Mouse (Mus musculus): ENCODE measurements around the gene Spata32. TPM values are rescaled to one million over a fixed set of nuclear protein-coding genes. Genes with fewer than 3 reads are reported as not detected.

Gene Spata32
- polyA plus RNA-seq, 1 experiment from 2014 or later: not detected

DNA sequence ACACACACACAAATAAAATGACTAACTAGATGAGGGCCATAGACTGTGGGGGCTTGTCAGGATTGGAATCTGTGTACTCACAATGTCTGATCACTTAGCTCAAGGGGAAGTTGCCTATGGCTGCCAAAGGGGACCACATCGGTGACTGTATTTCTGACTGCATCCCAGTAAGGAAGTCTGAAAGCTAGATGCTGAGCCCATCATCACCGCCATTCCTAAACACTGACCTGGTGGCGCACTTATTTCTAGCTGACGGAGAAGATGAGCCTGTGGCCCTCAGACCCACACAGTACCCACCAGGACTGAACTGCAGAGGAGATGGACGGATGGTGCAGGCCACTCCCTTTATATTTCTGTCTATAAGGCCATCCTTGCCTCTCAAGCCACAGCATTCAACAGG lies 41.8 kb upstream of the Spata32 start:
- no peaks in the 10 kb centered on the region for H3K9me3 ChIP-seq (replicated peaks)
- H3K27ac ChIP-seq: peak overlapping the region; percentile 59
- no peak overlapping the region for H3K4me3 ChIP-seq (replicated peaks)
- H3K9ac ChIP-seq: no peak overlapping the region
- 86% methylated on average over 5 of the region's 5 CpGs for WGBS
- ATAC-seq (replicated peaks; ENCODE audit: low FRiP score): no peak
- H3K36me3 ChIP-seq: no peaks in the 10 kb centered on the region
- H3K4me2 ChIP-seq: no peak overlapping the region
- H3K4me1 ChIP-seq: peaks cover 67% of the 10 kb centered on the region
- no peaks in the 10 kb centered on the region for H3K27me3 ChIP-seq

- Histone ChIP-seq H3K9me3 (replicated peaks) (no peaks in the 10 kb centered on the region), H3K27me3 (no peaks in the 10 kb centered on the region), H3K4me3 (replicated peaks) (no peak overlapping the region), H3K4me1 (peaks cover 51% of the 10 kb centered on the region), H3K27ac (no peak overlapping the region), H3K9ac (no peak overlapping the region), H3K36me3 (no peaks in the 10 kb centered on the region), H3K4me2 (no peak overlapping the region)
- no peak for ATAC-seq (replicated peaks; ENCODE audit: low FRiP score)
- 80% methylated on average over 4 of the region's 4 CpGs for WGBS
Measured at GRCm38 (mm10) chr11:103257938-103258481, 39.8 kb upstream of the Spata32 start.

- H3K27me3 ChIP-seq: no peaks in the 10 kb centered on the region
- peaks cover 16% of the 10 kb centered on the region for H3K4me1 ChIP-seq
- H3K9me3 ChIP-seq (replicated peaks): no peaks in the 10 kb centered on the region
- H3K4me3 ChIP-seq (replicated peaks): no peak overlapping the region
- no peak overlapping the region for H3K4me2 ChIP-seq
- H3K36me3 ChIP-seq: no peaks in the 10 kb centered on the region
- H3K9ac ChIP-seq: no peak overlapping the region
- 84% methylated on average over 5 of the region's 5 CpGs for WGBS
- no peak overlapping the region for H3K27ac ChIP-seq
- ATAC-seq (replicated peaks; ENCODE audit: low FRiP score): no peak
Measured at GRCm38 (mm10) chr11:103253605-103254004, 35.4 kb upstream of the Spata32 start.

DNA sequence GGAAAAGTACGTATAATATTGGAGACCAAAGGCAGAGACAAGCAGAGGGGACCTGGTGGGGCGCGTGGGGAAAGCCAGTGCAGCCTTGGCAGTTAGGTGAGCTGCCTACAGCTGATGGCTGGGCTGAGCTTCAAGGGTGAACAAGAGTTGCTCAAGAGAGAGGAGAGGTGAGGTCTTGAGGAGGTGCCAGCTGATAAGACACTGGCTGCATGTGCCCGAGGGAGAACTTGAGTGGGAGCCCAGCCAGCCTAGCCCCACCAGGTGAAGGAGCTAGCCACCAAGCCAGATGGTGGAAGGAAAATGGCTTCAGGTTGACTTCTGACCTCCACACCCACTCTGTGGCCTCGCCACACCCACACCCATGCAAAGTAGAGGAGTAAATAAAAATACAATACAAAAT lies 34.1 kb upstream of the Spata32 start:
- Histone ChIP-seq H3K4me3 (replicated peaks) (no peak overlapping the region), H3K36me3 (no peaks in the 10 kb centered on the region), H3K4me2 (no peak overlapping the region), H3K9ac (no peak overlapping the region), H3K4me1 (peaks cover 22% of the 10 kb centered on the region), H3K27ac (no peak overlapping the region), H3K27me3 (no peaks in the 10 kb centered on the region), H3K9me3 (replicated peaks) (no peaks in the 10 kb centered on the region)
- ATAC-seq (replicated peaks; ENCODE audit: low FRiP score): no peak
- WGBS: 87% methylated on average over 5 of the region's 5 CpGs

DNA sequence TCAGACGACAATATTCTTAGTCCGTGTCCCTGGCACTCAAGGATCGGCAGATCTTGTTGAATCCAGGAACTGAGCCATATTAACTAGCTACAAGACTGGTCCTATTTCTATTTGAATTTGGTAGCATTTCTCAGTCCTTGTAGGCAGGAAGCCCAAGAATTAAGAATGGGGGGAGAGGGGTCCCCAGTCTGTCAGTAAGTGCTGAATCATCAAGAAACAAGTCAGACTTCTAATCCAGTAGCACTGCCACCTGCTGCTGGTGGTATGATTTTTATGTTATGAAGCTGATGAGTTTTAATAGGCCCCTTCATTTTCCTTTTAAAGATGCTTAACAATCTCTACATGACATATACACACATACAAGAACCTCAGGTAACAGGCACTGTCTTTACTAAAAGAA lies 32.1 kb upstream of the Spata32 start:
- Histone ChIP-seq H3K4me2 (no peak overlapping the region), H3K4me1 (peaks cover 38% of the 10 kb centered on the region), H3K4me3 (replicated peaks) (no peak overlapping the region), H3K36me3 (no peaks in the 10 kb centered on the region), H3K9ac (no peak overlapping the region), H3K27me3 (no peaks in the 10 kb centered on the region), H3K27ac (no peak overlapping the region), H3K9me3 (replicated peaks) (no peaks in the 10 kb centered on the region)
- no peak for ATAC-seq (replicated peaks; ENCODE audit: low FRiP score)
- WGBS: 96% methylated on average over 3 of the region's 3 CpGs

DNA sequence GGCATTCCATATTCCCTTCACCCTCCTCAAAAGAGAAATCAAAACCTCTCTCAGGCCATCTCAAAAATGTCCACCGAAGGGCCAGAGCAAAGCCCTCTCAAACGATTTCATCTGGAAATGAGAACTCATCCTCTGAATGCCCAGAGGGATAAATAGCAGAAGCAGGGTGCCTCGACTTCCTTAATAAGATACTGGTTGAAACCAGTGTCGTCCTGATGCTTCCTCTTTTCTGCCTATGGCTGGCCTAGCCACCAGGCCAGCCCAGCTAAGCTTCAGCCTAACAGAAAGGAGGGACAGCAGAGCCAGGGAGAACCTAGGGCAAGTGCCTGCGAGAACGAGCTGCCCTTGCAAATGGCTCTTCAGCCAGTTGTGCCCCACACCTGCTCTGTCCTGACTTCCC lies 31.3 kb upstream of the Spata32 start:
- Histone ChIP-seq H3K4me2 (no peak overlapping the region), H3K9me3 (replicated peaks) (no peaks in the 10 kb centered on the region), H3K27me3 (no peaks in the 10 kb centered on the region), H3K27ac (0 out of 2 replicates have a peak overlapping the region, but pooled peaks have one; percentile 3), H3K9ac (no peak overlapping the region), H3K4me3 (replicated peaks) (no peak overlapping the region), H3K4me1 (peaks cover 38% of the 10 kb centered on the region), H3K36me3 (no peaks in the 10 kb centered on the region)
- 65% methylated on average over 6 of the region's 6 CpGs for WGBS
- no peak for ATAC-seq (replicated peaks; ENCODE audit: low FRiP score)

DNA sequence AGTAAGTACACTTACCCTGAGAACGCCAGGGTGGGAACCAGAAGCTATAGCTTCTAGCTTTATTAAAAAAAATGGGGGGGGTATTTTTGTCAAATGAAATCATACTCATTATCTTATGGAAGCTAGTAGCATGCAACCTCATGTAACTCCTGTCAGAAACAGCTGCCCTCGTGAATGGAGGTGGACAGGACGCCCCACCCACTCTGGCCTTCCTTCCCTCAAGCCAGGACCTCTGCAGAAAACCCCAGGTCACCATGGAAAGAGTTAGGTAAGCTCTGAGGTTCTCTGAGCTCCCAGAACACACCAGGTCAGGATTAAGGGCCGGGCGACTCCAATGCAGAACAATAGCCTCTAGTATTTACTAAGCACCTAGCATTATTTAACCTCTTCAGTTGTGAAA lies 30.6 kb upstream of the Spata32 start:
- no peaks in the 10 kb centered on the region for H3K9me3 ChIP-seq (replicated peaks)
- H3K36me3 ChIP-seq: peaks cover 2% of the 10 kb centered on the region; the same call in 1 of the 2 replicates
- no peak overlapping the region for H3K27ac ChIP-seq
- no peak overlapping the region for H3K9ac ChIP-seq
- no peak for ATAC-seq (replicated peaks; ENCODE audit: low FRiP score)
- H3K27me3 ChIP-seq: no peaks in the 10 kb centered on the region
- H3K4me1 ChIP-seq: peaks cover 38% of the 10 kb centered on the region
- no peak overlapping the region for H3K4me3 ChIP-seq (replicated peaks)
- 72% methylated on average over 5 of the region's 5 CpGs for WGBS
- H3K4me2 ChIP-seq: no peak overlapping the region

DNA sequence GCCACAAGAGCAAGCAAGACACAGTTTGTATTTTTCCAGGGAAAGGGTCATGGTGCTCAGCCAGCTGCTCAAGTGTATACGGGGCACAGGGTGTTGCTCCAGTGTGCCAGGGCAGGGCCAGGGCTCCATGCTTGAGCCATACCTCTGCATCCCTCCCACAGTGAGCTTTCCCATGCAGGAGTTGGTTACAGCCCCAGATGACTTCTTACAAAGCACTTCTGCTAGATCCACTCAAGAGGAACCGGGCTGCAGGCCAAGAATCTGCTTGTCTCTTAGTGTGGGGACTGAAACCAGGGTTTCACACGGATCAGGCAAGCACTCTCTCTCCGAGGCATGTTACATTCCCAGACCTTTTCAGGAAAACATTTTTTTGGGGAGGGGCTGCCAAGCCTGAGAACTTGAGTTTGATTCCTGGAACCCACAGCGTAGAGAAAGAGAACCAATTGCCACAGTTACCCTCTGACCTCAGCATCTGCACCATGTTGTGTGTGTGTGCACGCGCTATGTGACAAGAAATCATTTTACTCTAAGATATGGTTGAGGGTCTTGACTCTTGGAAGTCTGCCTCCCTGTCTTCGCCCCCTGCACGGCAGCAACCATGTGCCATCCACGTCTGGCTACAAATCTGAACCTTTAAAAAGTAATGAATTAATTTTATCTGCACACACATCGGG lies 29.4 kb upstream of the Spata32 start:
- Histone ChIP-seq H3K27ac (peak overlapping the region; percentile 77), H3K27me3 (no peaks in the 10 kb centered on the region), H3K9me3 (replicated peaks) (no peaks in the 10 kb centered on the region), H3K9ac (no peak overlapping the region), H3K4me1 (peaks cover 34% of the 10 kb centered on the region), H3K36me3 (peaks cover 9% of the 10 kb centered on the region; the same call in 1 of the 2 replicates), H3K4me3 (replicated peaks) (no peak overlapping the region), H3K4me2 (no peak overlapping the region)
- peak; percentile 61 for ATAC-seq (replicated peaks; ENCODE audit: low FRiP score)
- 53% methylated on average over 11 of the region's 11 CpGs for WGBS

DNA sequence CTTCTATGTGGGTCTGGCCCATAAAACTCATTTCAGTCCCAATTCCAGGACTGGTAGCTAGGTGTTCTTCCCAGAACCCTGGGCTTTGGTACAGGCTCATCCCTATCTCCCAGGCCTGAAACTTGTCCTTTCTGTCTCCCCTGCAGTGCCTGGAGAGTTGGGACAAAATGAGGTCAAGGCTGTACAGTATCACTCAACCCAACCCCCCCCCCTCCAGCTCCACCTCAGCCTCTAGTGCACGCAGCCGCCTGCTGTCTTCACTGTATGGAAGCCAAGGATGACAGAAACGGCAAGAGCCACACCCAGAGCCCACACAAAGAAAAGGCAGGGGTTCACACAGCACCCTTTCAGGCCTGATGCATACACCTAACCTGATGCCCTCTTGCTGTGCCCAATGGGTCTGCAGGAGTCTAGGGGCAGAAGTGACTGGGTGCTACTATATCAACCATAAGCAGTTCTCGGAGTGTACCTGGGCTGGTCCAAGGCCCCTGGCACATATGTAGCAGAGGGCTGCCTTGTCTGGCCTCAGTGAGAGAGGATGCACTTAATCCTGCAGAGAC lies 28.6 kb upstream of the Spata32 start:
- peak; percentile 27; the same call in 1 of the 2 replicates for ATAC-seq (replicated peaks; ENCODE audit: low FRiP score)
- WGBS: 65% methylated on average over 4 of the region's 4 CpGs
- no peak overlapping the region for H3K4me2 ChIP-seq
- no peak overlapping the region for H3K9ac ChIP-seq
- H3K4me1 ChIP-seq: peaks cover 34% of the 10 kb centered on the region
- peaks cover 10% of the 10 kb centered on the region; the same call in 1 of the 2 replicates for H3K36me3 ChIP-seq
- no peaks in the 10 kb centered on the region for H3K27me3 ChIP-seq
- H3K4me3 ChIP-seq (replicated peaks): no peak overlapping the region
- H3K27ac ChIP-seq: 0 out of 2 replicates have a peak overlapping the region, but pooled peaks have one; percentile 41
- no peaks in the 10 kb centered on the region for H3K9me3 ChIP-seq (replicated peaks)

GRCm38 (mm10) chr11:103246081-103246730 lies 28.0 kb upstream of the Spata32 start:
- no peak overlapping the region for H3K9ac ChIP-seq
- no peaks in the 10 kb centered on the region for H3K9me3 ChIP-seq (replicated peaks)
- H3K4me3 ChIP-seq (replicated peaks): no peak overlapping the region
- H3K4me2 ChIP-seq: no peak overlapping the region
- H3K4me1 ChIP-seq: peaks cover 34% of the 10 kb centered on the region
- peak; percentile 11; the same call in 1 of the 2 replicates for ATAC-seq (replicated peaks; ENCODE audit: low FRiP score)
- WGBS: 58% methylated on average over 10 of the region's 10 CpGs
- H3K27ac ChIP-seq: 0 out of 2 replicates have a peak overlapping the region, but pooled peaks have one; percentile 41
- peaks cover 16% of the 10 kb centered on the region; the same call in 1 of the 2 replicates for H3K36me3 ChIP-seq
- no peaks in the 10 kb centered on the region for H3K27me3 ChIP-seq

- no peak for ATAC-seq (replicated peaks; ENCODE audit: low FRiP score)
- no peak overlapping the region for H3K4me3 ChIP-seq (replicated peaks)
- no peak overlapping the region for H3K4me2 ChIP-seq
- no peaks in the 10 kb centered on the region for H3K9me3 ChIP-seq (replicated peaks)
- WGBS: 94% methylated on average over 4 of the region's 4 CpGs
- peaks cover 28% of the 10 kb centered on the region for H3K36me3 ChIP-seq
- no peak overlapping the region for H3K27ac ChIP-seq
- peaks cover 41% of the 10 kb centered on the region for H3K4me1 ChIP-seq
- no peak overlapping the region for H3K9ac ChIP-seq
- no peaks in the 10 kb centered on the region for H3K27me3 ChIP-seq
Measured at GRCm38 (mm10) chr11:103244856-103245255, 26.6 kb upstream of the Spata32 start.

DNA sequence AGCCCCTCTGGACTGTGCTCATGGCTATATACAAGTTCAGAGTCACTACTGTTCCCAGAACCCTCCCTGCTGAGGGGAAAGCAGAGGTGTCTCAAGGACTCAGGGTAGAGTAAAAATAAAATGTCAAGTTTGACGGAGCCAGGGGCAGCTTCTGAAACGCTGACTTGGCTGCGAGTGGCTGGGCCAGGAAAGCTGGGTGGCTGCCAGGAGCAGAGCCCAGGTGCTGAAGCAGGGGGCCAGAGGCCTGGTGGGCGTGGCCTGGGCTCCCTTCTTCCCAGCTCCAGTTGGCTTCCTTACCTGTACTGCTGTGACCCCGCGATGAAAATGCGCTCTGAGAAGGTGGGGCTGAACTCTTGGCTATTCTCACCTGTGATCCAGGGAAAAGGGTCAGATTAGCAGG lies 22.5 kb upstream of the Spata32 start:
- Histone ChIP-seq H3K36me3 (peaks cover 62% of the 10 kb centered on the region), H3K27ac (peak overlapping the region; percentile 3; the same call in 1 of the 2 replicates), H3K9ac (no peak overlapping the region), H3K4me2 (no peak overlapping the region), H3K27me3 (no peaks in the 10 kb centered on the region), H3K4me1 (peaks cover 11% of the 10 kb centered on the region), H3K4me3 (replicated peaks) (no peak overlapping the region), H3K9me3 (replicated peaks) (no peaks in the 10 kb centered on the region)
- no peak for ATAC-seq (replicated peaks; ENCODE audit: low FRiP score)
- WGBS: 48% methylated on average over 7 of the region's 7 CpGs
